Mouse (Mus musculus): Measurements from ENCODE around the gene Cdkl2. TPM values are rescaled to one million over a fixed set of nuclear protein-coding genes. Genes with fewer than 3 reads are reported as not detected.

The Cdkl2 gene
- polyA plus RNA-seq, 1 experiment from 2014 or later, result 3.9 TPM

DNA sequence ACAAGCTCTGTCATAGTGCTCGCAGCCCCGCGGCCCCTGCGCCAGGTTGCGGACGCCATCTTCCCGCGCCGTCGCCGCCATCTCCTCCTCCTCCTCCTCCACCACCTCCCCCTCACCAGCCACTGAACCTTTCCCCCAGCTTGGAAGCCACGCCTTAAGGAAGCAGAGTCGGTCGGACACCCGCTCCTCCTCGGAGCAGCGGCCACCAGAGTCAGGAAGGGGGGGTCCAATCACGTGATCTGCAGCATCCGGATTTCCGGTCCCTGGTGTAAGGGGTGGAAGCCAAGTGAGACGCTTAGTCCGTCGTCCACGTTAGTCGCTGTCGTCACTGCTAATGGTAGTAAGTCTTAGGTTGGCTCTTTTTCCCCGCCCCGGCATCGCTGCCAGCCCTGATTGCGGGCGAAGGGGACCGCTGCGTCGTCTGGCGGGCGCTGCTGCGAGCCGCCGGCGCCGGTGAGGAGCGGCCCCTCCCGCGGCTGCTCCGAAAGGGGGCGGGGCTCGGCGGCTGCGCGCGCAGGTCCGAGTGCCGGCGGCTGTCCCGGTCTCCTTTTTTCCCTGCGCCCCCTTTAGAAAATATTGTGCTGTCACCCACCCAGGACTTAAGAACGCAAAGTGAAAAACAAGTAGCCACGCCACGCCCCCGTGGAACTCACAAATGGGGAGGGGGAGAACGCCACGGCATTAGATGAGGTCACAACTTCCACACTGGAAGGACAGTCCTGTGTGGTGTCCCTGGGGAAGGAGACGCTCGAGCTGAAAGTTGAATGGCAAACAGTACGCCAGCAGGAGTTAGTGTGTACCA is 80.8 kb downstream of the Cdkl2 start, which contains the start of gene Rchy1:
Gene Rchy1 (minus strand): TSS at position 430 of the 802 bp plus-strand sequence.
- Histone ChIP-seq H3K36me3 (no peaks in the 10 kb centered on the region), H3K9me3 (no peaks in the 10 kb centered on the region), H3K27ac (peak within 1 kb of the TSS; percentile 100), H3K4me1 (peaks cover 17% of the 10 kb centered on the region; the same call in 1 of the 2 replicates), H3K9ac (peak within 1 kb of the TSS; percentile 68), H3K4me2 (peak within 1 kb of the TSS; percentile 60), H3K4me3 (replicated peaks) (peak within 1 kb of the TSS; percentile 86), H3K27me3 (replicated peaks) (no peaks in the 10 kb centered on the region)
- under 1% methylated on average over 65 of the region's 65 CpGs for WGBS
- peak; percentile 96 for ATAC-seq (ENCODE audit: insufficient read depth, low FRiP score, low read depth)

DNA sequence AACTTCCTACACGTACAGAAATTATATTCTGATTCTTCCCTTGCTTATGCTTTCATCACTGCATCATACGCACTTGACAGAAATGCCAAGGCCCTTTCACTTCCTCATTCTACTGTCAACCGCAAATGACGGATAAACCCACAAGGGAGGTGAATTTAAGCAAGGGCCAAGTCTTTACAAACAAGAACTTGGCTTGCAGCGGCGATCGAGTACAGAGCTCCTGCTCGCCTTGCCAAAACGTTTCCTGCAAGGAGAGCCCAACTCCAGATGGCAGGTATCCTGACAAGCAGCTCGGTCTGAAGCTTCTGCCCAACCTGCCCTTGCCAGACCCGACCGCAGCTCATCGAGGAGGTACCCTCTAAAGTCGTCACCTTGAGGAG is 81.4 kb downstream of the Cdkl2 start:
- Histone ChIP-seq H3K27ac (peak overlapping the region; percentile 100), H3K9ac (peak overlapping the region; percentile 68), H3K4me3 (replicated peaks) (peak overlapping the region; percentile 86), H3K9me3 (no peaks in the 10 kb centered on the region), H3K27me3 (replicated peaks) (no peaks in the 10 kb centered on the region), H3K4me1 (peaks cover 17% of the 10 kb centered on the region; the same call in 1 of the 2 replicates), H3K36me3 (peaks cover 2% of the 10 kb centered on the region; the same call in 1 of the 2 replicates), H3K4me2 (peak overlapping the region; percentile 60)
- WGBS, result 0% methylated on average over 14 of the region's 14 CpGs
- no peak for ATAC-seq (ENCODE audit: insufficient read depth, low FRiP score, low read depth)

DNA sequence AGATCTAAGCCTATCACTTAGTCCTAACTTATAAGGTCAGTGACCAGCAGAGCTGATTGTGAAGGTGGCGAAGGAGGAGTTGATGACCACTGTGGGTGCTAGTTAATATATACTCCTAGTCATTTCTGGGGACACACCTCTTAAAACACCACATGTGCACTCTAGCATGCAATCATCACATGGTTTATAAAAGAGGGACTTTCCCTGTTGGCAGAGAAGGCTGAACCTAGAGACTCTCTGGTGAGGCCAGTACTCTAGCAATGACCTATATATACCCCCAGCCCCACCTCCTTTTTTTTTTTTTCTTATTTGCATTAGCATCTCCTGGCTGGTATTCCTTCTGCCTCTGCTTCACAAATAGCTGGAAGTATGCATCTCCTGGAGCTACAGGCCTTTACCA is 82.3 kb downstream of the Cdkl2 start:
- H3K36me3 ChIP-seq, result peaks cover 6% of the 10 kb centered on the region
- peak overlapping the region; percentile 100 for H3K27ac ChIP-seq
- no peak; the same call in 1 of the 2 replicates for ATAC-seq (ENCODE audit: insufficient read depth, low FRiP score, low read depth)
- peak overlapping the region; percentile 60 for H3K4me2 ChIP-seq
- H3K9ac ChIP-seq, result no peak overlapping the region
- peaks cover 17% of the 10 kb centered on the region; the same call in 1 of the 2 replicates for H3K4me1 ChIP-seq
- 85% methylated on average over 1 of the region's 1 CpGs for WGBS
- no peaks in the 10 kb centered on the region for H3K9me3 ChIP-seq
- no peaks in the 10 kb centered on the region for H3K27me3 ChIP-seq (replicated peaks)
- H3K4me3 ChIP-seq (replicated peaks), result peak overlapping the region; percentile 86

DNA sequence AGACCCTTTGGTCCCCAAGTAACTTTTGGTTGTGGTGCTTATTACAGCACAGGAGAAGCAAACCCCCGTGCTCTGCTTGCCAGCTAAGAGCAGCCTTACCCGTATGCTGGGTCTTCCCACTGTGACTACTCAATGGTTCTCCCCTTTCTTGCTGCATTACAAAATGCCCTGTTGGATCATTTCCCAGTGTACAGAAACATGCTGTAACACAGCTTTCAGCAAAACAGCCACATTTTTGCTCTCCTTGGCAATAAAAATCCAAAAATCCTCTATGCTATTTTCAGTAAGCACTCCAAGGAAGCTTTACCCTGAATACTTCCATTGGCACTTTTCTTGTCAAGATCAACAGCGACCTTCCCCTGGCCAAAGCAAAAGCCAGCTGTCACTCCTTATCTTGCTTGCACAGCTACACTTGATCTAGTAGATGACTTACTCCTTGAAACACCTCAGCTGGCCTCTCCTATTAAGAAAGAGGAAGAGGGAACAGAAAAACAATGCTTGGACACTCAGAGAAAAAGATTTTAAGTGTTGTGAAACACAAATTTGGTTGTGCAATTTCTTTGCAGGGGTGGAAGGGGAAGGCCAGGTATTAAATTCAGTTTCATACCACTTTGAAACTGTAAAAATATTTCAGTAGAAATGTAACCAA is 83.0 kb downstream of the Cdkl2 start:
- Histone ChIP-seq H3K9ac (no peak overlapping the region), H3K27ac (peak overlapping the region; percentile 100), H3K9me3 (no peaks in the 10 kb centered on the region), H3K4me3 (replicated peaks) (peak overlapping the region; percentile 10; the same call in 1 of the 2 replicates), H3K27me3 (replicated peaks) (no peaks in the 10 kb centered on the region), H3K36me3 (peaks cover 6% of the 10 kb centered on the region), H3K4me1 (peaks cover 17% of the 10 kb centered on the region; the same call in 1 of the 2 replicates), H3K4me2 (peak overlapping the region; percentile 60)
- 38% methylated on average over 3 of the region's 3 CpGs for WGBS
- no peak for ATAC-seq (ENCODE audit: insufficient read depth, low FRiP score, low read depth)

DNA sequence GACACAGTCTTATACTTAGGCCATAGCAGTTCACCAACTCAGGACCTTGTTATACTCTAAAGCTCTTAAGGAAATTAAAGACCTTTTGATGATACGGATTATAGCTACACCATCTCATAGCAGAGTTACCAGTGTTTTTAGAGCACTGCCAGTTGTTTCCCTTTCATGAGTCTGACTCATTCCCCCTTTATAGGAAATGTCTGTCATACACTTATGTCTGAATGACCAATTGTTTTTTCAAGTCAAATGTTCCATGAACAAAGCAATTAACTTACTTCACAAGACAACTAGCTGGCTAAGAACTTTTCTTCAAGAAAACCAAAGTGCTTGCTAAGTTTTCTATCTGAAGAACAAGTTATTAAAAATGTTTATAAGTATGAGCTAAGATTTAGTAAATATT is 83.7 kb downstream of the Cdkl2 start:
- no peak overlapping the region for H3K27ac ChIP-seq
- WGBS, result 76% methylated on average over 1 of the region's 1 CpGs
- no peak for ATAC-seq (ENCODE audit: insufficient read depth, low FRiP score, low read depth)
- H3K9me3 ChIP-seq, result no peaks in the 10 kb centered on the region
- H3K27me3 ChIP-seq (replicated peaks), result no peaks in the 10 kb centered on the region
- peak overlapping the region; percentile 16; the same call in 1 of the 2 replicates for H3K4me2 ChIP-seq
- no peak overlapping the region for H3K9ac ChIP-seq
- no peak overlapping the region for H3K4me3 ChIP-seq (replicated peaks)
- H3K36me3 ChIP-seq, result peaks cover 7% of the 10 kb centered on the region
- peaks cover 17% of the 10 kb centered on the region; the same call in 1 of the 2 replicates for H3K4me1 ChIP-seq

DNA sequence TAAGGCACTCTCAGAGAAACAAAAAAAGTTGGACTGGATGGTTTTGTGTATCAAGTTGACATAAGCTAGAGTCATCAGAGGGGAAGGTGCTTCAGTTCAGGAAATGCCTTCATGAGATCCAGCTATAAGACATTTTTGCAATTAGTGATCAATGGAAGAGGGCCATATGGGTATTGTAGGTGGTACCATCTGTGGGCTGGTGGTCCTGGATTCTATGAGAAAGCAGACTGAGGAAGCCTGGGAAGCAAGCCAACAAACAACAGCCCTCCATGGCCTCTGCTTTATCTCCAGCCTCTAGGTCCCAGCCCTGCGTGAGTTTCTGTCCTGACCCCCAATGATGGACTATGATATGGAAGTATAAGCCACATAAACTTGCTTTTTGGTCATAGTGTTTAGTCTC is 84.6 kb downstream of the Cdkl2 start:
- peaks cover 10% of the 10 kb centered on the region for H3K36me3 ChIP-seq
- no peak overlapping the region for H3K4me3 ChIP-seq (replicated peaks)
- peaks cover 17% of the 10 kb centered on the region; the same call in 1 of the 2 replicates for H3K4me1 ChIP-seq
- no peak overlapping the region for H3K9ac ChIP-seq
- H3K27ac ChIP-seq, result no peak overlapping the region
- no peak overlapping the region for H3K4me2 ChIP-seq
- no peaks in the 10 kb centered on the region for H3K27me3 ChIP-seq (replicated peaks)
- no peaks in the 10 kb centered on the region for H3K9me3 ChIP-seq
- 83% methylated on average over 1 of the region's 1 CpGs for WGBS
- ATAC-seq (ENCODE audit: insufficient read depth, low FRiP score, low read depth), result no peak

DNA sequence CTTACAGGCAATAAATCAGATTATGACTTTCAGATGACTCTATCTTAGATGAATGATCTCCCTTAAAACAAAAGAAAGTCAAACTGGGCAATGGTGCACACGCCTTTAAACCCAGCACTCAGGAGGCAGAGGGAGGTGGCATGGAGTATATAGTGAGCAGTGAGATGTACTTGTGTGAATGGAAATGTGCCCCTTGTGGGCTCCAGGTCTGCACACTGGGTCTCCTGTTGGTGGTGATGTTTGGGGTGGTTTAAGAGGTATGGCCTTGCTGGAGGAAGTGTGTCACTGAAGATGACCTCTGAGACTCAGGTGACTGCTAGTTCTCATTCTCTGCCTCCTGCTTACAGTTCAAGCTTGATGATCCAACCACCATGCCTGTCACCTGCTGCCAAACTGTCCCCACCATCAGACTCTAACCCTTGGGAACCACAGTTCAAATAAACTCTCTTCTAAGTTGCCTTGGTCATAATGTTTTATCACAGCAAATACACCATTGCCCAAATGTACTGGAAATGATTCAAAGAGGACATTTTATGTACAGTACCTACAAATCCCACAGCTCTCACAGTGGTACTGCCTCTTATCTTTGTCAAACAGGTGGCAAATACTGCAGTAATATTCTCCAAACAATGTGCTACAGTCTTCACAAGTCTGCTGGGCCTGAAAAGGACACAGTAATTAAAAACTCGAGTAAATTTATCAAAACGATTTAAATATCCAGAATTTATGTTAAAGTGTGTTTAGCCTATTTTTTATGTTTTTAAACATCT is 86.5 kb downstream of the Cdkl2 start:
- Histone ChIP-seq H3K4me3 (replicated peaks) (no peak overlapping the region), H3K27ac (no peak overlapping the region), H3K36me3 (peaks cover 10% of the 10 kb centered on the region), H3K9ac (no peak overlapping the region), H3K9me3 (no peaks in the 10 kb centered on the region), H3K4me1 (peaks cover 13% of the 10 kb centered on the region; the same call in 1 of the 2 replicates), H3K27me3 (replicated peaks) (no peaks in the 10 kb centered on the region), H3K4me2 (no peak overlapping the region)
- WGBS, result 82% methylated on average over 3 of the region's 3 CpGs
- no peak for ATAC-seq (ENCODE audit: insufficient read depth, low FRiP score, low read depth)

Other genes starting within 250 kb of the Cdkl2 start
- 89.7 and 96.3 TPM in 2 replicates for gene Rchy1, start 80.8 kb downstream of the Cdkl2 start, polyA plus RNA-seq (2015; fragmentation: Nextera tagmentation; extraction: Ambion mirVana)
- 0.30 TPM in 1 of 2 replicates, not detected in the other for gene Odaph, start 56.4 kb downstream of the Cdkl2 start, polyA plus RNA-seq (2015; fragmentation: Nextera tagmentation; extraction: Ambion mirVana)
- gene G3bp2, start 39.8 kb upstream of the Cdkl2 start, polyA plus RNA-seq (2015; fragmentation: Nextera tagmentation; extraction: Ambion mirVana), result 159 and 163 TPM in 2 replicates
- gene Uso1, start 94.1 kb upstream of the Cdkl2 start, polyA plus RNA-seq (2015; fragmentation: Nextera tagmentation; extraction: Ambion mirVana), result 46.0 and 49.4 TPM in 2 replicates
- not detected in 2 replicates for gene U90926, start 171.5 kb upstream of the Cdkl2 start, polyA plus RNA-seq (2015; fragmentation: Nextera tagmentation; extraction: Ambion mirVana)
- 0.49 and 0.68 TPM in 2 replicates for gene Ppef2, start 212.4 kb upstream of the Cdkl2 start, polyA plus RNA-seq (2015; fragmentation: Nextera tagmentation; extraction: Ambion mirVana)
- gene Naaa, start 234.3 kb upstream of the Cdkl2 start, polyA plus RNA-seq (2015; fragmentation: Nextera tagmentation; extraction: Ambion mirVana), result 18.4 and 19.9 TPM in 2 replicates